Mouse (Mus musculus) heart, embryonic 10.5 days (tissue): ENCODE results near the gene Gm20388. TPM values are rescaled to one million over a fixed set of nuclear protein-coding genes. Genes with fewer than 3 reads are reported as not detected.

Experiments
- DNase-seq: peaks from one replicate; pipeline ENCODE4 v3.0.0-alpha.2; 2017; ENCODE audit warnings: low spot score
- H3K27ac ChIP-seq: fragments of 300-500 bp; sonication (generic); 2 replicates; pipeline ENCODE4 v1.5.1; 2016; ENCODE audit warnings: mild to moderate bottlenecking
- H3K27me3 ChIP-seq: fragments of 300-500 bp; sonication (generic); 2 replicates; pipeline ENCODE4 v1.6.1; 2016; ENCODE audit warnings: mild to moderate bottlenecking; ENCODE audit not compliant: poor library complexity, insufficient read depth, severe bottlenecking
- H3K36me3 ChIP-seq: fragments of 300-500 bp; sonication (generic); 2 replicates; pipeline ENCODE4 v1.6.1; 2016; ENCODE audit warnings: mild to moderate bottlenecking, moderate library complexity
- H3K4me1 ChIP-seq: fragments of 300-500 bp; sonication (generic); 2 replicates; pipeline ENCODE4 v1.6.1; 2016; ENCODE audit warnings: mild to moderate bottlenecking
- H3K4me3 ChIP-seq: fragments of 300-500 bp; sonication (generic); 2 replicates; pipeline ENCODE4 v1.5.1; 2016; ENCODE audit warnings: mild to moderate bottlenecking, moderate library complexity
- H3K9me3 ChIP-seq: fragments of 300-500 bp; sonication (generic); 2 replicates; pipeline ENCODE4 v1.6.1; 2016; ENCODE audit warnings: mild to moderate bottlenecking, moderate library complexity
- WGBS: fragments of 180-500 bp; shearing (Covaris S2); methylation state at CpG from one replicate; pipeline ENCODE4 v1.1.7; 2016; 5-methylcytosine and 5-hydroxymethylcytosine counted together
- polyA plus RNA-seq: library from polyadenylated mRNA; unstranded; fragments of >200 nt; fragmentation: Nextera tagmentation; extraction: Ambion mirVana; gene quantifications from 2 replicates; pipeline ENCODE4 v1.2.1, GENCODE M21; 2016

The Gm20388 gene
- polyA plus RNA-seq, 1 experiment from 2014 or later: 4.5 TPM

- Histone ChIP-seq H3K27me3 (peaks cover 12% of the 10 kb centered on the region; the same call in 1 of the 2 replicates), H3K4me1 (0 out of 2 replicates have a peak, but pooled peaks cover under 1% of the 10 kb centered on the region), H3K36me3 (no peaks in the 10 kb centered on the region), H3K9me3 (peaks cover 4% of the 10 kb centered on the region; the same call in 1 of the 2 replicates), H3K27ac (no peak overlapping the region), H3K4me3 (no peak overlapping the region)
- WGBS: 33% methylated on average over 2 of the region's 2 CpGs
- no peak for DNase-seq
Measured at GRCm38 (mm10) chr8:121857747-121858146, 1947.1 kb downstream of the Gm20388 start.

GRCm38 (mm10) chr8:121861276-121861675 lies 1950.6 kb downstream of the Gm20388 start:
- WGBS: 56% methylated on average over 6 of the region's 6 CpGs
- DNase-seq: no peak
- no peak overlapping the region for H3K4me3 ChIP-seq
- peaks cover 4% of the 10 kb centered on the region; the same call in 1 of the 2 replicates for H3K9me3 ChIP-seq
- H3K36me3 ChIP-seq: no peaks in the 10 kb centered on the region
- H3K27me3 ChIP-seq: peaks cover 10% of the 10 kb centered on the region; the same call in 1 of the 2 replicates
- H3K4me1 ChIP-seq: no peaks in the 10 kb centered on the region
- no peak overlapping the region for H3K27ac ChIP-seq

- peaks cover 4% of the 10 kb centered on the region; the same call in 1 of the 2 replicates for H3K9me3 ChIP-seq
- peaks cover 10% of the 10 kb centered on the region; the same call in 1 of the 2 replicates for H3K27me3 ChIP-seq
- no peak overlapping the region for H3K4me3 ChIP-seq
- no peak for DNase-seq
- 59% methylated on average over 11 of the region's 12 CpGs for WGBS
- no peaks in the 10 kb centered on the region for H3K36me3 ChIP-seq
- H3K27ac ChIP-seq: no peak overlapping the region
- H3K4me1 ChIP-seq: no peaks in the 10 kb centered on the region
Measured at GRCm38 (mm10) chr8:121861806-121862548, 1951.3 kb downstream of the Gm20388 start.

- Histone ChIP-seq H3K4me3 (no peak overlapping the region), H3K9me3 (no peaks in the 10 kb centered on the region), H3K27ac (no peak overlapping the region), H3K4me1 (no peaks in the 10 kb centered on the region), H3K36me3 (no peaks in the 10 kb centered on the region), H3K27me3 (peaks cover 10% of the 10 kb centered on the region; the same call in 1 of the 2 replicates)
- DNase-seq: no peak
- 81% methylated on average over 8 of the region's 8 CpGs for WGBS
Measured at GRCm38 (mm10) chr8:121865356-121865755, 1954.7 kb downstream of the Gm20388 start.

- no peak overlapping the region for H3K27ac ChIP-seq
- H3K36me3 ChIP-seq: no peaks in the 10 kb centered on the region
- peaks cover 19% of the 10 kb centered on the region for H3K27me3 ChIP-seq
- WGBS: 82% methylated on average over 5 of the region's 5 CpGs
- H3K4me3 ChIP-seq: no peak overlapping the region
- H3K9me3 ChIP-seq: no peaks in the 10 kb centered on the region
- DNase-seq: no peak
- H3K4me1 ChIP-seq: peaks cover 10% of the 10 kb centered on the region
Measured at GRCm38 (mm10) chr8:121868196-121868595, 1957.6 kb downstream of the Gm20388 start.

- no peak for DNase-seq
- H3K4me3 ChIP-seq: no peak overlapping the region
- no peaks in the 10 kb centered on the region for H3K9me3 ChIP-seq
- no peak overlapping the region for H3K27ac ChIP-seq
- WGBS: 81% methylated on average over 7 of the region's 7 CpGs
- peaks cover 23% of the 10 kb centered on the region for H3K27me3 ChIP-seq
- H3K36me3 ChIP-seq: no peaks in the 10 kb centered on the region
- H3K4me1 ChIP-seq: peaks cover 12% of the 10 kb centered on the region
Measured at GRCm38 (mm10) chr8:121868896-121869295, 1958.3 kb downstream of the Gm20388 start.

GRCm38 (mm10) chr8:121870190-121870589 lies 1959.5 kb downstream of the Gm20388 start:
- H3K4me1 ChIP-seq: peaks cover 25% of the 10 kb centered on the region
- no peak overlapping the region for H3K27ac ChIP-seq
- H3K9me3 ChIP-seq: no peaks in the 10 kb centered on the region
- no peaks in the 10 kb centered on the region for H3K36me3 ChIP-seq
- H3K27me3 ChIP-seq: peaks cover 23% of the 10 kb centered on the region
- WGBS: 79% methylated on average over 2 of the region's 2 CpGs
- H3K4me3 ChIP-seq: no peak overlapping the region
- DNase-seq: no peak

GRCm38 (mm10) chr8:121871833-121872440 lies 1961.3 kb downstream of the Gm20388 start:
- DNase-seq: no peak
- Histone ChIP-seq H3K27me3 (peaks cover 24% of the 10 kb centered on the region), H3K27ac (peak overlapping the region; percentile 48; the same call in 1 of the 2 replicates), H3K9me3 (no peaks in the 10 kb centered on the region), H3K4me1 (peaks cover 36% of the 10 kb centered on the region), H3K4me3 (peak overlapping the region; percentile 10), H3K36me3 (no peaks in the 10 kb centered on the region)
- WGBS: 39% methylated on average over 10 of the region's 10 CpGs

GRCm38 (mm10) chr8:121874031-121874430 lies 1963.4 kb downstream of the Gm20388 start:
- no peaks in the 10 kb centered on the region for H3K36me3 ChIP-seq
- H3K27me3 ChIP-seq: peaks cover 28% of the 10 kb centered on the region
- WGBS: 49% methylated on average over 9 of the region's 9 CpGs
- H3K4me3 ChIP-seq: no peak overlapping the region
- DNase-seq: peak; percentile 87
- H3K27ac ChIP-seq: peak overlapping the region; percentile 31
- no peaks in the 10 kb centered on the region for H3K9me3 ChIP-seq
- peaks cover 36% of the 10 kb centered on the region for H3K4me1 ChIP-seq

GRCm38 (mm10) chr8:121875045-121875444 lies 1964.4 kb downstream of the Gm20388 start:
- no peak overlapping the region for H3K4me3 ChIP-seq
- peaks cover 28% of the 10 kb centered on the region for H3K27me3 ChIP-seq
- peak overlapping the region; percentile 63 for H3K27ac ChIP-seq
- no peaks in the 10 kb centered on the region for H3K9me3 ChIP-seq
- 58% methylated on average over 3 of the region's 3 CpGs for WGBS
- no peak for DNase-seq
- H3K4me1 ChIP-seq: peaks cover 36% of the 10 kb centered on the region
- H3K36me3 ChIP-seq: no peaks in the 10 kb centered on the region

GRCm38 (mm10) chr8:121875517-121875916 lies 1964.9 kb downstream of the Gm20388 start:
- H3K4me3 ChIP-seq: no peak overlapping the region
- no peaks in the 10 kb centered on the region for H3K36me3 ChIP-seq
- DNase-seq: no peak
- 64% methylated on average over 9 of the region's 9 CpGs for WGBS
- H3K4me1 ChIP-seq: peaks cover 37% of the 10 kb centered on the region
- peak overlapping the region; percentile 63 for H3K27ac ChIP-seq
- peaks cover 28% of the 10 kb centered on the region for H3K27me3 ChIP-seq
- no peaks in the 10 kb centered on the region for H3K9me3 ChIP-seq

- no peak for DNase-seq
Measured at GRCm38 (mm10) chr8:121877212-121877611, 1966.6 kb downstream of the Gm20388 start.

GRCm38 (mm10) chr8:121877828-121878480 lies 1967.3 kb downstream of the Gm20388 start:
- H3K27ac ChIP-seq: no peak overlapping the region
- H3K4me1 ChIP-seq: peaks cover 43% of the 10 kb centered on the region
- H3K9me3 ChIP-seq: no peaks in the 10 kb centered on the region
- WGBS: 85% methylated on average over 7 of the region's 7 CpGs
- H3K36me3 ChIP-seq: peaks cover 16% of the 10 kb centered on the region
- peaks cover 11% of the 10 kb centered on the region; the same call in 1 of the 2 replicates for H3K27me3 ChIP-seq
- no peak for DNase-seq
- H3K4me3 ChIP-seq: no peak overlapping the region

More at GRCm38 (mm10) chr8:121877212-121877611, 1966.6 kb downstream of the Gm20388 start:
- Histone ChIP-seq H3K4me1 (peaks cover 48% of the 10 kb centered on the region), H3K27me3 (peaks cover 19% of the 10 kb centered on the region), H3K27ac (no peak overlapping the region), H3K36me3 (peaks cover 9% of the 10 kb centered on the region; the same call in 1 of the 2 replicates), H3K4me3 (no peak overlapping the region), H3K9me3 (no peaks in the 10 kb centered on the region)
- WGBS: 74% methylated on average over 5 of the region's 5 CpGs
